Mouse (Mus musculus): ENCODE results near the gene Apip. TPM values are rescaled to one million over a fixed set of nuclear protein-coding genes. Genes with fewer than 3 reads are reported as not detected.

Apip gene
- polyA plus RNA-seq (2015; fragmentation: Nextera tagmentation; extraction: Ambion mirVana) = 59.5 and 61.5 TPM in 2 replicates

GRCm38 (mm10) chr2:103073219-103073982, at the start of gene Apip, which contains the start of gene Pdhx:
Gene Apip (plus strand): TSS chr2:103073675.
Gene Pdhx (minus strand): TSS chr2:103073513.
- Histone ChIP-seq H3K27me3 (no peaks in the 10 kb centered on the region), H3K9me3 (replicated peaks) (no peaks in the 10 kb centered on the region), H3K36me3 (no peaks in the 10 kb centered on the region), H3K4me3 (peak within 1 kb of the TSS; percentile 83), H3K4me1 (replicated peaks) (peaks cover 28% of the 10 kb centered on the region), H3K9ac (peak within 1 kb of the TSS; percentile 85), H3K4me2 (peak within 1 kb of the TSS; percentile 64), H3K27ac (peak within 1 kb of the TSS; percentile 94)
- 0% methylated on average over 55 of the region's 55 CpGs for WGBS
- ATAC-seq (replicated peaks; ENCODE audit: insufficient number of reproducible peaks, insufficient read depth, low FRiP score, low read depth) = peak; percentile 100

DNA sequence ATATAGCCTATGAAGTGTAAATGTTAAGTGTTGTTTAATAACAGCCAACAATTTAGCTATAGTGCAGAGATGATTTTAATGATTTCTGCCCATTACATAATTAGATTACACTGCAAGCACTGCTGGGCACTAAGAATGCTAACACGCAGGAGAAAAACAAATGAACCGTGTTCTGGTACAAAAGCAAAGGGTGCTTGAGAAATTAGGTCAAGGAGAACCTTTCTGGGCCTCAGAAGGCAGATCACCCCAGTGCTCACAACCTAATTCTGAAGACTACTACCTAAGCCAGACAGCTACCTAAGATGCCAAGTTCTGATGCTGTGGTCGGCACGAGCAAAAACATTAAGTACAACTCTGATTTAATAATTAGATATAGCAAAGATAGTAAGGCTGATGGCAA, 35.6 kb upstream of the Apip start:
- no peak overlapping the region for H3K27ac ChIP-seq
- H3K4me2 ChIP-seq = no peak overlapping the region
- no peak overlapping the region for H3K4me3 ChIP-seq
- no peaks in the 10 kb centered on the region for H3K9me3 ChIP-seq (replicated peaks)
- WGBS = 89% methylated on average over 4 of the region's 4 CpGs
- no peaks in the 10 kb centered on the region for H3K27me3 ChIP-seq
- no peak overlapping the region for H3K9ac ChIP-seq
- peaks cover 11% of the 10 kb centered on the region; the same call in 1 of the 2 replicates for H3K36me3 ChIP-seq
- ATAC-seq (replicated peaks; ENCODE audit: insufficient number of reproducible peaks, insufficient read depth, low FRiP score, low read depth) = no peak
- no peaks in the 10 kb centered on the region for H3K4me1 ChIP-seq (replicated peaks)

DNA sequence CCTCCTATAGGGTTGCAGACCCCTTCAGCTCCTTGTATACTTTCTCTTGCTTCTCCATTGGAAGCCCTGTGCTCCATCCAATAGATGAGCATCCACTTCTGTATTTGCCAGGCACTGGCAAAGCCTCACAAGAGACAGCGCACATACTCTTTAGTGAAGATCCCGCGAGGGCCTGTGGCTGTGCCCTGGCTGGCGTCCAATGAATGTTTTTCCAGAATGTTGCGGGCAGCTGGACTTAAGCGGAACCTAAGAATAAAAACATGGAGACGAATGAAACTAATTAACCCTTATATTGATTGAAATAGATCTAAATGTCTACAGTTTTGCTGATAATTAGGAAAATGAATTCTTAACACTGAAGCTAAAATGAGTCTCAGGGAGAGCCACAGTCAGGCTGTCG, 32.6 kb upstream of the Apip start:
- 56% methylated on average over 8 of the region's 8 CpGs for WGBS

GRCm38 (mm10) chr2:103045286-103045685, 28.2 kb upstream of the Apip start:
- WGBS = 96% methylated on average over 2 of the region's 2 CpGs
- Histone ChIP-seq H3K36me3 (peaks cover 7% of the 10 kb centered on the region; the same call in 1 of the 2 replicates), H3K27me3 (no peaks in the 10 kb centered on the region), H3K4me3 (no peak overlapping the region), H3K27ac (no peak overlapping the region), H3K4me2 (no peak overlapping the region), H3K9ac (no peak overlapping the region), H3K9me3 (replicated peaks) (no peaks in the 10 kb centered on the region), H3K4me1 (replicated peaks) (no peaks in the 10 kb centered on the region)
- no peak for ATAC-seq (replicated peaks; ENCODE audit: insufficient number of reproducible peaks, insufficient read depth, low FRiP score, low read depth)

More for the DNA sequence above, 32.6 kb upstream of the Apip start:
- no peak for ATAC-seq (replicated peaks; ENCODE audit: insufficient number of reproducible peaks, insufficient read depth, low FRiP score, low read depth)
- 0 out of 2 replicates have a peak, but pooled peaks cover 9% of the 10 kb centered on the region for H3K36me3 ChIP-seq
- no peak overlapping the region for H3K4me3 ChIP-seq
- H3K4me1 ChIP-seq (replicated peaks) = no peaks in the 10 kb centered on the region
- no peaks in the 10 kb centered on the region for H3K9me3 ChIP-seq (replicated peaks)
- H3K27ac ChIP-seq = no peak overlapping the region
- H3K4me2 ChIP-seq = no peak overlapping the region
- no peak overlapping the region for H3K9ac ChIP-seq
- H3K27me3 ChIP-seq = no peaks in the 10 kb centered on the region

- Histone ChIP-seq H3K9me3 (replicated peaks) (no peaks in the 10 kb centered on the region), H3K36me3 (no peaks in the 10 kb centered on the region), H3K4me3 (no peak overlapping the region), H3K4me2 (no peak overlapping the region), H3K4me1 (replicated peaks) (0 out of 2 replicates have a peak, but pooled peaks cover 2% of the 10 kb centered on the region), H3K27me3 (no peaks in the 10 kb centered on the region), H3K27ac (no peak overlapping the region), H3K9ac (no peak overlapping the region)
- WGBS = 75% methylated on average over 19 of the region's 19 CpGs
- ATAC-seq (replicated peaks; ENCODE audit: insufficient number of reproducible peaks, insufficient read depth, low FRiP score, low read depth) = no peak
Measured at GRCm38 (mm10) chr2:103051937-103052893, 21.3 kb upstream of the Apip start.

DNA sequence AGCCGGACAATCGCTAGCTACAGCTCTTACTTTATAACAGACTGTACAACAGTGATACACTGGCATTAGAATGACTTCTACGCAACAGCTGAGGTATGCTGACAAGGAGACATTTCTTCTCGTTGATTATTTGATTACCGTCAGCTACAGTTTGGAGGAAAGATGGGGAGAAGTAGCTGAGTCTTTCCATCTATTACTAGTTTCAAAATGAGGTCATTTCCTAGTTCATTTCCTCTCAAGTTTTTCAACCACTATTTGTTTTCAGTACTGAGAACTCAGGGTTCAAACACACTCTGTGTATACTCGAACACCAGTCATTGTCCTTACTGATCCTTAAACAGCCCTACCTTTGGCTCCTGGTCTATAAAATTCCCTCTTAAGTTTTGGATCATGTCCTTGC, 17.7 kb upstream of the Apip start:
- H3K9ac ChIP-seq = no peak overlapping the region
- WGBS = 82% methylated on average over 6 of the region's 6 CpGs
- H3K4me3 ChIP-seq = no peak overlapping the region
- peaks cover 2% of the 10 kb centered on the region; the same call in 1 of the 2 replicates for H3K4me1 ChIP-seq (replicated peaks)
- no peaks in the 10 kb centered on the region for H3K27me3 ChIP-seq
- no peak overlapping the region for H3K4me2 ChIP-seq
- no peaks in the 10 kb centered on the region for H3K9me3 ChIP-seq (replicated peaks)
- no peak overlapping the region for H3K27ac ChIP-seq
- H3K36me3 ChIP-seq = no peaks in the 10 kb centered on the region; the same call in 1 of the 2 replicates
- ATAC-seq (replicated peaks; ENCODE audit: insufficient number of reproducible peaks, insufficient read depth, low FRiP score, low read depth) = no peak

DNA sequence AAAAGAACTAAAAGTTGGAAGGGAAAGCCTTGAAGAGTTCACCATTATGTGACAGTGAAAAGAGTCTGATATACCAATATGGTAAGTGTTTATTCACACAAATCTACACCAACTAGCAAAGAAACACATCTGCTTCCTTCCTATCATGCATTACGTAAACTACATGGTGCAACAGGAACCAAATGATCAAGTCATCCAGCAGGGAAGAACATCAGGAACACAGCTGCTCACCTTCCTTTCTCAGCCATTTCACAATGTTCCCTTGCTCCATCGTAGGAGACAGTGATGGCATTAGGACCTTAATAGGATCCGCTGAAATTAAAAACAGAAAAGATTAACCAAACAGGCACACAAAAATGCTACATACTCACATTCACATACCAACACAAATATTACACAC, 15.2 kb upstream of the Apip start:
- Histone ChIP-seq H3K4me3 (no peak overlapping the region), H3K27ac (no peak overlapping the region), H3K36me3 (no peaks in the 10 kb centered on the region; the same call in 1 of the 2 replicates), H3K4me2 (no peak overlapping the region), H3K27me3 (no peaks in the 10 kb centered on the region), H3K4me1 (replicated peaks) (peaks cover 7% of the 10 kb centered on the region), H3K9ac (no peak overlapping the region), H3K9me3 (replicated peaks) (no peaks in the 10 kb centered on the region)
- ATAC-seq (replicated peaks; ENCODE audit: insufficient number of reproducible peaks, insufficient read depth, low FRiP score, low read depth) = no peak
- WGBS = 89% methylated on average over 3 of the region's 3 CpGs

DNA sequence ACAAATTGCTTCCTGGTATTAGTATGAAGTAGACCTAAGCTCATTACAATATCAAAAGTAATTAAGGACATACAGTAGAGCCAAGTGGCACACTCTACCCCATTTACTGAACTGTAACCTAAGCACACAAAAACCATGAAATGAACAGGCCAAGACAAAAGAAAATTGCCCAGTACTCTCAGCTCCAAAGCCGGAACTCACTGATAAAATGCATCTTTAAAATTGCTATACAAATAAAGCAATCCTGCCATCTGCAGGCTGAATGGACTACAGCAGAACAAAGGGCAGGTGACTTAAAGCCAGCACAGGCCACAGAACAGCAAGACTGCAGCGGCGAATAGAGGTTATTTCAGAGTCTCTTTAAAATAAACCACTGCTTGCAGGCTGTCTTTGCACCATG, 10.6 kb upstream of the Apip start:
- Histone ChIP-seq H3K36me3 (no peaks in the 10 kb centered on the region), H3K9me3 (replicated peaks) (no peaks in the 10 kb centered on the region), H3K9ac (no peak overlapping the region), H3K4me2 (no peak overlapping the region), H3K4me1 (replicated peaks) (peaks cover 7% of the 10 kb centered on the region), H3K4me3 (no peak overlapping the region), H3K27ac (no peak overlapping the region), H3K27me3 (no peaks in the 10 kb centered on the region)
- WGBS = 22% methylated on average over 3 of the region's 3 CpGs
- no peak for ATAC-seq (replicated peaks; ENCODE audit: insufficient number of reproducible peaks, insufficient read depth, low FRiP score, low read depth)

DNA sequence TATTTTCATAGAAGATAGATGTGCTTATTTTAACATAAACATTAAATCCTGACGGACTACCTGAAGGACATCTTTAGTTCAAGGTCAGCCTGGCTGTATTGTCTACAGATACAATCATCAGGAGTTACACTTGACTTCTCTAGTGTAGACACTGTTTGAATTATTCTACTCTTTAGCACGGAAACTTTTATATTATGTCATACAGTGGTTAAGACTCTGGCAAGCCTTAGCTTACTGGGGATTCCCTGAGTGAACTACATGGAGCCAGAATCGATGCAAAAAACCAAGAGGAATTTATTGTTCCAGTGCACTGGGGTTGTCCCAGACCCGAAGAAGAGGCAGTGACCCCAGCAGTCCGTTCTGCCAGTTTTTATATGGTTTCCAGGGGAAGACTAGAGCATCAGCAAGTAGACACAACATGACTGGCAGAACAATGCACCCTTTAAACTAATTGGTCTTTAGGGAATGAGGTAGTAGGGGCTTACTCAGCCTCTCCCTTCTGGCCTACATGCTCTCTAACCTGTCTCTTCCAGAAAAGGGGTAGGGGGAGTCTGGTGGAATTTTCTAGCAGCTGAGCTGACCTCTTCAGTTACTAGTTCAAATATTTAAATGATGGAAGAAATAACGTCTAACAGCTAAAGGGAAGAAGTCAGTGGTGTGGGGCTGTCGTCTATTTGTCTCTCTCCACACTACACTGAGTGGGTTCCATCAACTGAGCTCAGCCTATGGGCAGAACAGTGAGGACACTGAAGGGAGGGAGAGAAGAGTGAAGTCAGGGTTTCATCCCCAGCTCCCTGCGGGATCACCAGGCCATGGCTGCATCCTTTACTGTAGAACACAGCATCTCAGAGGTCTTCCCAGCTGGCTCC, 6.6 kb upstream of the Apip start:
- Histone ChIP-seq H3K9me3 (replicated peaks) (no peaks in the 10 kb centered on the region), H3K4me1 (replicated peaks) (peaks cover 26% of the 10 kb centered on the region), H3K36me3 (no peaks in the 10 kb centered on the region), H3K4me3 (no peak overlapping the region), H3K27me3 (no peaks in the 10 kb centered on the region), H3K9ac (no peak overlapping the region), H3K4me2 (no peak overlapping the region), H3K27ac (no peak overlapping the region)
- no peak for ATAC-seq (replicated peaks; ENCODE audit: insufficient number of reproducible peaks, insufficient read depth, low FRiP score, low read depth)
- 78% methylated on average over 8 of the region's 8 CpGs for WGBS

DNA sequence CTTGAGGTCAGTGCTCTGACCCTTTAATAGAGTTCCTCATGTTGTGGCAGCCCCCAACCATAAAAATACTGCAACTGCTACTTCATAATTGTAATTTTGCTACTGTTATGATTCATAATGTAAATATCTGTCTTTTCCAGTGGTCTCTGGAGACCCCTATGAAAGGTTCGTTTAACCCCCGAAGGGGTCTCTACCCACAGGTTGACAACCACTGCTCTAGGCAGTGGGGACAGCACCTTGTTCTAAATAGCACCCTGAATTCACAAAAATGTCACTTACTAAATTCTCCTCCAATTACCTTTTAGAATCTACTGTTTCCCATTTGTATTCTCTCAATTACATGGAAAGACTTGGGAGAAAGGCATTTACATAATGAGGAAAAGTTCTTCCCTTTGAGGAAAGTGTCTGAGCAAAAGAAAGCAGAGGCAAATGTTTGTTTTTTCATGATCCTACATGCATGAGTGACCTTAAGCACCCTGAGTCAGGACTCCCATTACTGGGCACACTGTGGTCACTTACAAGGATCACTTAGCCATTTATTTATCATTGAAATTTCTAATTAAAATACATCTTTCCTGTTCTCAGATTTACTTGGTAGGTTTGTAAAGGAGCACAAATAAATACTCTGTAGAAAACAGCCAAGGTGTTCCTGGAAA, 5.8 kb upstream of the Apip start:
- no peak overlapping the region for H3K27ac ChIP-seq
- H3K9ac ChIP-seq = no peak overlapping the region
- no peak overlapping the region for H3K4me2 ChIP-seq
- no peaks in the 10 kb centered on the region for H3K9me3 ChIP-seq (replicated peaks)
- H3K27me3 ChIP-seq = no peaks in the 10 kb centered on the region
- 87% methylated on average over 2 of the region's 2 CpGs for whole genome bisulfite sequencing
- no peak for ATAC-seq (replicated peaks; ENCODE audit: insufficient number of reproducible peaks, insufficient read depth, low FRiP score, low read depth)
- peaks cover 31% of the 10 kb centered on the region for H3K4me1 ChIP-seq (replicated peaks)
- H3K4me3 ChIP-seq = no peak overlapping the region
- H3K36me3 ChIP-seq = no peaks in the 10 kb centered on the region

Data from heart, embryonic 15.5 days (tissue).